Mouse (Mus musculus) olfactory bulb, adult 2 months (tissue): ENCODE measurements at regions not wholly inside any gene's neighbourhood (a gene's known extent, or its start where the extent isn't known, plus 50 kb on each side); places are given as distances from the start of the nearest gene placed in this dataset.

ENCODE experiments used
- CTCF ChIP-seq: fragments of 200-500 bp; IDR thresholded peaks from 2 replicates; pipeline ENCODE4 v1.5.1; 2012; ENCODE audit warnings: low read depth, mild to moderate bottlenecking, low read length, moderate library complexity; ENCODE audit not compliant: insufficient read depth
- POLR2A ChIP-seq: fragments of 200-500 bp; IDR thresholded peaks from 2 replicates; pipeline ENCODE4 v1.6.1; 2012; ENCODE audit warnings: mild to moderate bottlenecking, low read depth, low read length, moderate library complexity; ENCODE audit not compliant: insufficient read depth

DNA sequence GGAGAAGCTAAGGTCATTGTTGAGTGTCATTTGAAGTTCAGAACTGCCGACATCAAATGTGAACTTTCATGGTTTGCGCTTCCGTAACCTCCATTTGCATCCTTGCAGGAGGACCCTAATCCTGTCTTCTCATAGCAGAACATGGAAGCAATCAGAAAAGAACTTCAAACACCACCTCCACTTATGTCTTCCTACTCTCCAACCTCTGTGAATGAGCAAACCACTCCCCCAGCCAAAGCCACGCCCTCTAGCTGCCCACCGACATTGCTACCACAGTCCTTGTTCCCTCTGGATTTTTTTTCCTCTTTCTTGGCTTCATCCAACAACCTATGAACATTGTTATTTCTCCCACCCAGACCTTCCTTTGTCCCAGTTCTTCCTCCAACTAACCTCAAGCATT, 149.9 kb downstream of the Kdr start:
- no peak for TF ChIP-seq CTCF
- no peak for TF ChIP-seq POLR2A
